Mouse (Mus musculus) kidney, postnatal 36 days (tissue): ENCODE results near the gene Acsl5.
A peak's percentile ranks its signal among the peaks of the same experiment; 100 is the strongest.

Experiments
- DNase-seq, 2 experiments: peaks; one replicate each; pipeline ENCODE4 v3.0.0; 2021 to 2022; ENCODE audit warnings: mixed read lengths in 2 of 2

Acsl5 gene

DNA sequence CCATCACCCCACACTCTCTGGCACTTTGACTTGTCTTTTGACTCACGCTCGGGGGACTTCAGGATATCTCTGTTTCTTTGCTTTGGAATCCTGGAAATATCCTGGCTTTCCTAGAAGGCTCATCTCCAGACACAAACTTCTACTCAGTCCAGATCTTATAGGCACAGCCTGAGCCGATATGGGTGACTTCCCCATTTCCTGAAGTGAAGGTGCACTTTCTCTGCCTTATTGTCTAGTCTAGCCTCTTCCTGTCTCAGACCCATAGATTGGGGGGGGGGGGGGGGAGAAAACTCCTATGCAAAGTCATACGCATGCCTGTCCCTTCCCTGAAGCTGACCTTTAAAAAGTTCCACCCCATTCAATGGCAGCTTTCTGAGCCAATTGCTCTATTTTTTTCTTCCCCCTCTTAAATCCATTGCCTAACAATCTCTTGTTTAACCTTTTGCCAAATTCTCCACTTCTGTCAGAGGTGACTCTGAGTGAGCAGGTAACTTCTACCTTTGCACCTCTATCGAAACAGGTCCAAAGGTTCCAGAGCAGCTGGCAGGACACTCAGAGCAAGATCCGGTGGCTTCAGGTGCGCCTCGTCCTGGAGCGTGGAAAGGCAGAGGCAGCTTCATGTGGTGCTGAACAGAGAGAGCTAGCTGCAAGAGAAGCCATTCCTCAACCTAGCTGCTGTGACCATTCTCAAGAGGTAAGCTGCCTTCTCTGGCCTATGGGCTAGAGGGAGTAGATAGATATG, at the start of gene Acsl5:
TSS of gene Acsl5 (plus strand) at position 556 of the 742 bp plus-strand sequence.
- DNase-seq = peak; percentile 45 to 62

DNA sequence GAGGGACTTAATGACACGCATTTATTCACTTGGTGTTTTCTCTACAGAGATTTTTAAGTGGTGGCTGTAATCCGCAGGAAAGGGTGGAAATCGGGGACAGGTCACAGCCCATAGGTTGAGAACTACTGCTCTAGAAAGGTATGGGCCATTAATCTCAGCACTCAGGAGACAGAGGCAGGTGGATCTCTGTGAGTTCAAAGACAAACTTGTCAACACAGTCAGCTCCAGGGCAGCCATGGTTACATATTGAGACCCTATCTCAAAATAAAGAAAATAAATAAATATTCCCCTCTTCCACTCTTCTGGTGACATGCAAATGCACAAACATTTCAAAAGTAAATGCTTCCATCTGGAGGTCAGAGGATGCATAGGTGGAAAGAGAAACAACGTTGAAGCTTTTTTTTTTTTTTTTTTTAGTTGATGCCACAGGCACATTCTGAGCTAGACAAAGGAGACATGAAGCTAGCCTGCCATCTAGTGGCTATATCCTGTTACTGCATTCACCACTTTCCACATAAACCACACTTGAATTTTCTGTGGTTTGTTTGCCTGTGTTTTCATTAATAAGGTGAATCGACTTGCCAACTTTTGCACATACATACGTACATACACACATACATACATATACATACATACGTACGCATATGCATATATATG, 45.1 kb upstream of the Acsl5 start:
- peak; percentile 52 to 65 for DNase-seq

DNA sequence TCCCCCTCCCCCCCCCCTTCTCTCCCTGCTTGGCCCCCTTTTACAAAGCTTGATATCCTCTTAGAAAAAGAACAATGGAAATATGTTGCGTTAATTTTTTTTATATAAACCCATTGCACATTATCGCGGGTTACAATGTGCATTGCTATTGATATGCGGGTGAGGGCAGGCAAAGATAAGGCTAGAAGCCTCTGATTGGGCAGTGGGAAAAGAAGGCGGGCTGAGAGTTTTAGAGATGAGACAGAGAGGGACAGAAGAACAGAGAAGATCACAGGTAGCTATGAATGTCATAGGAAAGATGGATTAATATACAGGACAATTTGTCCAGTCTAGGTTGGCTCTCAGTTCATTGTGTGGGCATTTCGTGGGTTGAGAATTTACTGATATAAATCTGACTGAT, 44.5 kb upstream of the Acsl5 start:
- no peak for DNase-seq

DNA sequence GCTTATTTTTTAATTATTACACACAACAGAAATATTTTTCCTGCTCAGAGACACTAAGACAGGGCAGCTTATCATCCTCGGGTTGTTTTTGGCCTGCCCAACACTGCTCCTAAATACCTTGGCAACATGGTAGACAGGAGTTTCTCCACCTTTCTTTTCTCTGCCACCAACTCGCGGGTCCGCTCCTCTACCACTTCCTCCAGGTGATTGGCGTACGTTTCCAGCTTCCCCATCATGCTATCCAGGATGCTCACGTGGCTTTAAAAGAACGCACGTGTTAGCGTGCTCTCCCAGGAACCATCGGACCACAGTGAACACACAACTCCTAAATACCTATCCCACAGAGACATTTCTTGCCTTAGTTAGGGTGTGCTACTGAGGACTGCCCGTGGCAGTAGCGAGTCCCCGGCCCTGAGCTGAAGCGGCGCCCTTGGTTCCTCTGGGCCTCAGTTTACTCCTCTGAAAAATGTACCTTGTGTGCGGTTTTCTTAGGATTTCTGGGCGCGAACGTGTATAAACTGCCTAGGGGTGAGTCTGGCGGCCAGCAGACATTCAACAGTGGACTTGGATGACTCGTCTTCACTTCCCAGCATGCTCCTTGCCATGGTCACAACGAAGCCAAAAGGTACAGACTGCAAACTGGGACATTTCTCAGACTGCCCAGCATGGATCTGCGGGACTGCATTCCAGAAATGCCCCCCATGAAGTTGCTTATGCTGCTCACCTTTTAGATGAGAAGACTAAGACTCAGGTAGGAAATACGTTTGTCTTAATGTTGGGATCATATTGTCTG, 43.8 kb upstream of the Acsl5 start:
- no peak for DNase-seq

DNA sequence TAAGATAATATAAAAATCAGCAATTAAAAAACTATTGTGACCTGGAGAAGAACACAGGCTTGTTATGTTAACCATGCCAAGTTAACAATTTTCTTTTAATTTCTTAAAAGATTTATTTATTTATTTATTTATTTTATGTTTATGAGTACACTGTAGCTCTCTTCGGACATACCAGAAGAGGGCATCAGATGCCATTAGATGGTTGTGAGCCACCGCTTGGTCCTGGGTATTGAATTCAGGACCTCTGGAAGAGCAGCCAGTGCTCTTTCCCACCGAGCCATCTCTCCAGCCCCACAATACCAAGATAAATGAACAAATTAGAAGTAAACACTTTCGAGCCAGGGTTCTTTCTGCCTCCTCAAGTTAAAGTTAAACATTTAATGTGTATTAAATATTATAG, 43.1 kb upstream of the Acsl5 start:
- no peak for DNase-seq

DNA sequence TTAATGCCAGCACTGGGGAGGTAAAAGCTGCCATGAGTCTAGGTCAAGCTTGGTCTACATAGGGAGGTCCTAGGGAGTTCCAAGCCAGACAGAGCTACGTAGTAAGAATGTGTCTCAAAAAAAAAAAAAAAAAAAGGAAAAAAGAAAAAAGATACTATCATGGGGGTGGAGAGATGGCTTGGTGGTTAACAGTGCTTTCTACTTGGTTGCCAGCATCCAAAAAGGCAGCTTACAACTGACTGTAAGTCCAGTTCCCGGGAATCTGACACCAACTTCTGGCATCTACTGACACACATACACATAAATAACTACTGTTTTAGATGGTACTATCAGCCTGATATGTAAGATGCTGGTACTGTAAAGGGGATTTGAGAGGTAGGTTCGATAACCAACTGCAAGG, 42.7 kb upstream of the Acsl5 start:
- DNase-seq = no peak

DNA sequence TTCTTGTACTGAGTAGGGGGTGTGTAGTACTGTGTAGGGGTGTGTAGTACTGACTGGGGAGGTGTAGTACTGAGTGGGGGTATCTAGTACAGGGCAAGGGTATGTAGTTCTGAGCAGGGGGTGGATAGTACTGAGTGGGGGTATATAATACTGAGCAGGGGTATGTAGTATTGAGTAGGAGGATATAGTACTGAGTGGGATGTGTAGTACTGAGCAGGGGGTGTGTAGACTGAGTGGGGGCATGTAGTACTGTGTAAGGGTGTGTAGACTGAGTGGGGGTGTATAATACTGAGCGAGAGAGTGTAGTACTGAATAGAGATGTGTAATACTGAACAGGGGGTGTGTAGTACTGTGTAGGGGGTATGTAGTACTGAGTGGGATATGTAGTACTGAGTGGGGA, 40.0 kb upstream of the Acsl5 start:
- DNase-seq = no peak

DNA sequence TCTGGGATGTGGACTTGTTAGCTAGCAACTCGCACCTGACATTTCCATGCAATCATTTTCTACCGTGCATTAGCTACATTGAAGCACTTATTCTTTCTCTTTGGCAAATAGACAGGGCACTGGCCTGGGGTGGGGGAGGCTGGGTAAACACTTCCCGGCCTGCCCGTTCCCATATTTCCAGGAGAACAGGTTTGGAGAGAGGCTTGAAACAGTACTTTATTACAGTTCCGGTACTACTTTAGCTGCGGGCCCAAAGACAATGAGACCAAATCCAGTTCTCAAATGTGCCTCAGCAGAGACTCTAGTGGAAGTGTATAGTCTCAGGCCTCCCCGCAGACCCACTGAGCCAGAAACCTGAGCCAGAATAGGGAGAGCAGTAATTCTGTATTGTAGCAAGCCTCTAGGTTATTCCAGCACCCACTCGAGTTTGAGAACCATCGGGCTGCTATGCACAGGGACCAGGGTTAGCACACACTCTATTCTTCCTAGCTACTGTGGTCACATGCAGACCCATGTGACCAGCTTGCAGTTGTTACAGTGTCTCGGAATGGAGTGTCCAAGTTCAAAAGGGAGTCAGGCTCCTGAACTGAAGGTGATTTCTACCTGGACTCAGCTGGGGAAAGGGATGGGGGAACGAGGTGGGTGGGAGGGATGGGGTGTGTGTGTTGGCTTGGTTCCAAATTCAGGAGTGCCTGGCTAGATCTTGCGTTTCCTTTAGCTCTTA, 38.0 kb upstream of the Acsl5 start:
- DNase-seq = no peak

DNA sequence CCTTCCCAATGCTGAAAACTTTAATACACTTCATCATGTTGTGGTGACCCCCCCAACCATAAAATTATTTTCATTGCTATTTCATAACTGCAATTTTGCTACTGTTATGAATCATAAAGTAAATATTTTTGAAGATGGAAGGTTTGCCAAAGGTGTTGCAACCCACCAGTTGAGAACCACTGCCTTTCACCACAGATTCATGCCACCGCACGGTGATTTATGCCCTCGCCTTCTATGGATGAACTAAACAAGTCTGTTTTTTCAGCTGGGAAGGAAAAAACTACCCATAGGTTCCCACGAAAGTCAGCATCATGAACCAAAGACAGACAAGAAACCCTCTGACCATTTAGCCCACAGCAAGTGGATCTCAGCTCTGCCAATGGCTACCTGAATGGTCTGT, 34.9 kb upstream of the Acsl5 start:
- no peak for DNase-seq

DNA sequence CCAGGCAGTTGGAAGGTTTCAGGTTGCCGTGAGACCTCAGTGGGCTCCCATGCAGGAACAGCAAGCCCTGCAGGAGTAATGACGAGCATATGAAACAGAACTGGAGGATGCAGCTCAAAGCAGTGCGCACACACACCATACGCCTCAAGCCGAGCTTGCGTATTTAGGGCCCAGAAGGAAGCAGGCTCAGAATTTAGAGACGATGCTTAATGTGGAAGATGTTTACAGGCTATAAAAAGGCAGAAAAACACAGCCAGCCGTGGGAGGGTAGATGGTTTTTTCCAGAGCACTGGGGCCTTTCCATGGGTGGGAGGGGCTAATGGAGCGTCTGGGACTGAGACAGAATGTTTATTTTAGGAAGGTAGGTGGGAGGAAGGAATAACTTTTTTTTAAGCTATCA, 34.4 kb upstream of the Acsl5 start:
- DNase-seq = peak in 1 of 2 experiments; percentile 24

DNA sequence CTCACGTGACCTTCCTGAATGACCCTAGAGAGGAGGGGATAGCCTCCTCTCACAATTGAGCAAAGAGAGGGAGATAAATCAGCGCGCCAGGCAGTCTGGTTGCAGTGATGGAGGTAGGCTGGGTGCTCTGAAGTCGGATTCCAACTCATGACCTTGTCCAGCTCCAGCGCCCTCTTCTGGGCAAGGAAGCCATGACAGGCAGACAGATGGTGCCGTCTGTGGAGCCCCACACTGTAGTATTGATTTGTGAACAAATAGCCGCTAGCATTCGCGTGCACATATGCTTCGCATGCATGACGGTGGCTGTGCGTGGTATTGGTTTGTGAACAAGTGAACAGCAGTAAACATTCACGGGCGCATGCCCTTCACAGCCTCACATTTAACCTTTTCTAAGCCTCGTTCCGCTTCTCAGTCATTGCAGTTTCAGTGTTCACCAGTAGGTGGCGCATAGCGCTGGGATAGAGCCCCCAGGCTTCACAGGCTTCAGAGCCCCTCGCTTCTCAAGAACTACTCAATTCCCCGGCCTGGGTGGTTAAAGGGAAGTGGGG, 33.5 kb upstream of the Acsl5 start:
- peak; percentile 79 to 92 for DNase-seq

DNA sequence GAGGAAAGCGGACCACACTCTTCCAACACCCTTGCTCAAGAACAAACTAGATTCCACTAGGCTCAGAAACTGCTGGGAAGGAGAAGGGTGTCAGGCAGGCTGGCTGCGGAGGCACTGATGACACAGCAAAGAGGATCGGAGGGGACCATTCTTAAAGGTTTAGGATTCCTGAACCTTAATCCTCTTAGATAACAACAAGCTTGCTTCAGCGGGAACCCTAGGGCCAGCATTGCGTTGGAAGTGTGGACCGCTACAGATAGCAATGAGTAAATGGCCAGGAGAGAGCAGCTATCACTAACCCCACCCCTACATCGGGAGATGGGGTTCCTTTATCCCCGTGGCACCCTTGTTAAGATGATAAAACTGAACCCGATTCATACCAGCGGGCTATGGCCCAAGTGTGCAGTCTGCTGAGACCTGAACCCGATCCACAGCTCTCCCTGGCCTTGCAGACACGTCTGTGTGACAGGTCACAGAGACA, 33.0 kb upstream of the Acsl5 start:
- DNase-seq = no peak

DNA sequence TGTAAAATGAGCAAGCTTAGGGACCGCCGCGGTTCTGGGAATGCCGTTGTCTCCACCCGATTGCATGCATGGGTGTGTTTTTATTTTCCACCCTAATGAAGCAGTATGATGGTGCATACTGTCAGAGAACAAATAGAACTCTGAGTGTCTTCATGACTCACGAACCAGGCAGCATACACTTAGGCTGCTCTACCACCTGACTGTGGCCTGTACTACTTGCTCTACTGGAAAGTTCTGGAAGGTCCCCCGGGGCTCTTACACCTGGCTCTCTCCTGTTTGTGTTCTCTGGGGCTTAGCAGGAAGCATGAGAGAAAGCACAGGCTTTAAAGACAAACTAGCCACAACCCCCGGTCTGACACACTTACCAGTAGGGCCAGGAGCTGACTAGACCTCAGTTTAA, 32.4 kb upstream of the Acsl5 start:
- peak; percentile 40 to 50 for DNase-seq

DNA sequence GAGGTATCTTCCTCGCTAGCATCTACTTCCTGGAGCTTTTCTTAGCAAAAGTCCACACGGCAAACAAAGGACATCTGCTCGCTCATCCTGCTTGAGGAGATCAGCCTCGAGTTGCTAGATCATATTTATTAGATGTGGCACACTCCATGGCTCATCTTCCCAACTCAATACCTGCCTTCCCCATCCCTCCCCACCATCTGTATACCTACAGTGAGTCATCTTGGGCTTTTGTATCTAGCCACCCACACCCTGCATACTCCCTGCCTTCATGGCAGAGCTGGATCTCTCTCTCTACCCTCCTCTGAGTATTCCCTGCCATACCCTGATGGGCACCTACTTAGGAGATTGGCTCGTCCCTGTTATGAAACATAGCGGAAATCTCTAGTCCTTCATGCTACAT, 30.5 kb upstream of the Acsl5 start:
- no peak for DNase-seq

DNA sequence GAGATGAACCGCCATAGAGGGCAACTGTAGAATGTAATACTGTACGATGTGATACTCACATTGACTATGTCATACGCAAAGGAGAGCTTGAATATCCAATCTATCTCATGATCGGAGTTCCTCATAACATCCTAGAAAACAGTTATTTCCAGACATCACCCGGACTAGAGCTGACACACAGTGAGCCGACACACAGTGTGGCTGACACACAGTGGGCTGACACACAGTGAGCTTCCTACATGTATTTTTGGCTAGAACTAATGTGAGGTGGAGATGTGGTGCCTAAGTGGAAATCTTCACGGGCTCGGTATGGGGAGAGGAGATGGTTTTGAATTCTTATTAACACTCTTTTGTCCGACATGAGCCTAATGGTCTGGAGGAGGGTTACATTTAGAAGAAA, 29.5 kb upstream of the Acsl5 start:
- no peak for DNase-seq

DNA sequence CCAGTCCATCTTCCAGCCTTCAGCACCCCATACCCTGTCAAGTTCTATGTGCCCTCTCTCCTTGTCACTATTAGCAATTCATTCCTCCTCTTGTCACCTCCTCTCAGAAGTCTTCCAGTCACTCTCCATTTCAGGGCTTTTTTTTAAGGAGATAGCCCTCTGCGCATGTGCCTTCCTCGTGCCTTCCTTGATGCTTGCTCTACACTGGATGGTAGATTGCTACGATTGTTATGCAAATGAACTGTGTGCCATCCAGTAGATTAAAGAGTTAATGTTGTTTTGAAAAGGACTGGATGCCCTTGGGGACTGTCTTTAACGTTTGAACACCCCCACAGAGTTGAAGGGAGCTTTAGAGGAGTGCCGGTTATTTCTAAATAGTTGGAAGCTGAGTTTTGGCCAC, 25.1 kb upstream of the Acsl5 start:
- DNase-seq = no peak

DNA sequence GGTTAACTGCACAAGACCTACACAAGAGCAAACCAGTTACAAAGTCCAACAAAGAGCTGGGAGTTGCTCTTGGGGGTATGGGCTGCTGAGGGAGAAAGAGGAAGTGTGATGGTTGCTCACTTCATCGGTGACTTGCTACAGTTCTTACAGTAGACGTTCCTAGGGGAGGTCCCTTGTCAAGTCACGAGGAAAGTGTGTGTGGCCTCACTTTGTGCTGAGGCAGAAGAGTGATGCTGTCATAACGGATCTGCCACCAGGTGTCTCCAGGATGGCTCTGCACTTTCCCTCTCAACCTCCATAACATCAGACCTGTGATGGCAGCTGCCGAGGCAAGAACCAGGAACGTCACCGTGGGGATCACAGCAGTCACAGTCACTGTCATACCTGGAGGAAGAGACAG, 24.6 kb upstream of the Acsl5 start:
- no peak for DNase-seq

DNA sequence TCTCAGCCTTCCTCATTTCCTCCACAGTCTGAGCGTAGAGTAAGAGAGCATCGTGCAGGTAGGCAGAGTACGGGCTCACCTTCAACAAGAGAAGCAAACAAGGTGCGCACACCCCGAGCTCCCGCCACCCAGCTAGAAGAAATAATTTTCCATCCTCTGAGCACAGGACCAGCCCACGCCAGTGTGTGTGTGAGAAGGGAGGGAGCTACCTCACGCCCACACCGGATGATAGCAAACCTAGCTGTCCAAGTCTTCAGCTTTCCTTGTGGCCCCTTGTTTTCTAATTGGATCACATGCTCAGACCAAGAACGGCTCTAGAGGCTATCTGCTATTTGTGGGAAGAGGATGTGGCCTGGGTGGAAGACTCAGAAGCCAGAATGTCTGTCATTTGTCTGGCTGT, 20.7 kb upstream of the Acsl5 start:
- no peak for DNase-seq

DNA sequence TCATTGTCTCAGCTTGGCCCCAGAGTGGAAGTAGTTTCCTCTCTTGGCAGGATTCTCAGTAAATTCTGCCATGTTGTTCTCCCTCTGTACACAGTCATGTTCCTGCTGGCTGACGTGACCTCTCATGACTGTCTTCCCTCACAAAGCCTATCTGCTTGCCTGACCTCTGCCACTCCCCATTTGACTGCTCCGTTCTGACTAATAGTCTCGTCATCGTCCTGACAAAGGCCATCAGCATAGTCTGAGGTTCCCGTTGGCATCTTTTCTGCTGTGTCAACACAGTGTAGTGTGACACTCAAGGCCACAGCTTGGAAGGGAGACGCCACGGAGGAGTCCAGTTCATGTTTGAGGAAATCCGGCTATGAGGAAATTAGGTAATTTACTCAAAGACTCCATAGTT, 19.6 kb upstream of the Acsl5 start:
- DNase-seq = peak; percentile 14 to 18

DNA sequence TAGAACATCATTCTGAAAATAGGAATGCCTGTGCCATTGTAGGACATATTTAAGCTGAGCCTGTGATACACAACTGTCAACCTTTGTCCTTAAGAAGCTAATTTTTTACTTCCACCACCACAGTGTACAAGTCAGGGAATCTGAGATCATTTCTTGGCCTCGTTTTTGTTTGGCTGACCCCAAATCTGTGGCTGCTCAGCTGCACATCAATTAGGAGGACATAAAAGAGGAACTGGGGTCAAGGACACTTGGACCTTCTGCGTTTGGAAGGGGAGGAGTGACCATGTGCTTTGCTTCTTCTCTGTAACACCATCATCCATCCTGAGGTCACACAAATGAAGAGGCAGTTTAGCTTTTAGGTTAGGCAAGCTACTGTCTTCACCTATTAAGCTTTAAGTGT, 15.7 kb upstream of the Acsl5 start:
- peak; percentile 55 to 69 for DNase-seq

DNA sequence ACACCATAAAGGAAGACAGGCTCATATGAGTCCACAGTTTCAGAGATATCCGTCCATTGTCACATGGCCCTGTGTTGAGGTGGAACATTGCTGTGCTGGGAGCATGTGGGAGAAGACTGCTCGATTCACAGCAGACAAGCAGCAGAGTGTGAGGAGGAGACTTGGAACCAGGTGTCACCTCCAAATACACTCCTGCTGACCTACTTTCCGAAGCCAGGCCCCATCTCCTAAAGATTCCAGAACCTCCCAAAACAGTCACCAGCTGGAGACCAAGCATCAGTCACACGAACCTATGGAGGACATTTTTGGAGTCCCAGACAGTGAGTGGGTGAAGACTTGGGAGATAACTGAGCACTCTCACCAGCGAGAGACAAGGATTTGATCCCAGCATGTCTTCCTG, 15.2 kb upstream of the Acsl5 start:
- no peak for DNase-seq

DNA sequence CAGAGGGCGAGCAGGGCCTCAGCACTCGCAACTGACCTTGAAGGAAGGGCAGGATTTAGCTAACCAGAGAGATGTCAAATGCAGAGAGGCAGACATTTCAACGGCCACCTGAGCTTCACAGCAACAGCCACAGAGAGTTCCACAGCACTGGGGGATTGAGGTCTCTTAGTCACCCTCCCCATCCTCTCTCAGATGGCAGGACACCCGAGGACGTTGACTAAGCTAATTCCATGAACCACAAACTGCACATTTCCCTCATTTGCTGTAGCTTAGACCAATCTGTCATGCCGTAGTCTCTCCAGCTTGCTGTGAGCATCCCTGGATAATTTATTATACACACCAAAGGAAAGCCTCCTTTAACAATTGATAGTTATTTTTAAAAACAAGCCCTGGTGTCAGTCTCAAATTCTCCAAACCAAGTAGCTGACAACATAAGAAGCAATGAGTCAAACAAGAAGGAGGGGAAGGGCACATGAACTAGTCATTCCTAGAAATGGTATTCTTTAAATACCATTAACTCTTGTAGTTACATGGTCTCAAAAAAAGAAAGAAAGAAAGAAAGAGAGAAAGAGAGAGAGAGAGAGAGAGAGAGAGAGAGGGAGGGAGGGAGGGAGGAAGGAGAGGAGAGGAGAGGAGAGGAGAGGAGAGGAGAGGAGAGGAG, 11.8 kb upstream of the Acsl5 start:
- DNase-seq = no peak
